Mouse (Mus musculus) heart, postnatal 14 days (tissue): ENCODE measurements around the gene Olfr605. TPM values are rescaled to one million over a fixed set of nuclear protein-coding genes. Genes with fewer than 3 reads are reported as not detected.
A peak's percentile ranks its signal among the peaks of the same experiment; 100 is the strongest.
"Not testable (repeated sequence)": the region's sequence is repeated elsewhere in the genome, so short reads cannot be mapped to it uniquely, and the experiment has no call there.

Experiments used
- DNase-seq, 2 experiments: peaks; one replicate each; pipeline ENCODE4 v3.0.0; 2021 to 2022
- intact Hi-C: fragments of 180-260 bp; cut with DNase I; formaldehyde crosslinking; loops from one replicate; pipeline ENCODE4 v1.15.1; 2025
- long read RNA-seq, 2 experiments: library from polyadenylated mRNA; stranded (forward); transcript quantifications; one replicate each; pipeline ENCODE4 v2.0.0; 2021
- microRNA-seq, 2 experiments: library from miRNA; unstranded; fragments of <30 nt; microRNA quantifications; one replicate each; pipeline ENCODE4 v1.2.0; 2021 to 2022
- total RNA-seq, 2 experiments: library from RNA; stranded (reverse); gene quantifications; 2 replicates each; pipeline ENCODE4 v1.2.3; 2021

Gene Olfr605
- not detected for total RNA-seq
- long read RNA-seq, experiment 1: 0 reads
- long read RNA-seq, experiment 2: 0 reads

DNA sequence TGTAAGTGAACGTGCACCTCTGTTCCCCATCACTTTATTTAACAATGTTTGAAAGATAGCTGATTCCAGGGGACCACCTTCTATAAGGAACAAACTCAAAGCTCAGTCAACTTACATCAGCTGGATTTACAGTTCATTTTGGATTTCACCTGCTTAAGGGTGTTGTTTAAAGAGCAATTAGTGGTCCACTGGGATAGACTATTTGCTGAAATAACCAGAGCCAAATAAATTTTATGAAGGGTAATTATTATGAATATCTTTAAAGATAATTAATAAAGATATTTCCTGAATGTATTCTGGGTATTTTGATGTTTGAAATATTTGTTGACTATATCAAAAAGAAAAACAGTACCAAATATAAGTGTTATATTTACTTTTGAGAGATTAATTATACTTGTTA, at the start of gene Olfr605:
Gene Olfr605 (minus strand): TSS at position 101 of the 400 bp plus-strand sequence.
- no peak for DNase-seq
- intact Hi-C loops: no loop called here

DNA sequence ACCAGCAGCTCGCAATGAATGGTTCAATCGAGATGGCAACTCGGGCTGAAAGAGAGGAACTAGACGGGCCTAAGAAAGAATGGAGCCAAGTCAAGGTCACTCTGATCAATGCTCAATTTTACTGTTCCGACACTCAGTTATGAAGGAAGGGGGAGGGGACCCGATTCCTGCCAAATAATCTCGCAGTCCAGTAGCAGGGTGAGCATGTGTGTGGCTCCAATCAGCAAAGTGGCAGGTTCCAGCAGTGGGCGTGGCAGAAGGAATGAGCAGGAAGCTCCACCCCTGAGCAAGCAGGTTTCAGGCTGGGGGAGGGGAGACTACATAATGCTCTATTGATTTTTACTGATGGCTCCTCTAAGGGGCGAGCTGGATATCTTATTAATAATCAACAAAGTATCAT, 31.9 kb upstream of the Olfr605 start:
- DNase-seq, intact Hi-C loops: not testable (repeated sequence)

DNA sequence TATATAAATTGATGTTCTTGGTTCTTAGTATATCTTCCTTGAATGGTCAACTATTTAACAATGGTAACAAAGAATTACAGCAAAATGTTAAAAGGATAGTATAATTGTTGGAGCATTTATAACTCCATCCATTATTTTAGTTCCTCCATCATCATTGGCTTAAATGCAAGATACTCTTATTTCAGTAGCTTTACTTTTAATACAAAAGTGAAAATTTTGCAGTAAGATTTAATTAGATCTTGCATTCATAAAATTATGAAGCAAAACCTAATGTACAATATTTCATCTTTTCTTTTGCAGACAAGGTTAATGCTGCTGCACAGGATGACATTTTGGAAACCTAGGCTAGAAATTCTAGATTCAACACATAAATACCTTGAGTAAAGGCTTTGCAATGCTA, 24.3 kb upstream of the Olfr605 start, which contains the start of gene Olfr608:
Gene Olfr608 (plus strand): TSS at position 301 of the 400 bp plus-strand sequence.
- intact Hi-C loops: no loop called here
- DNase-seq: no peak

DNA sequence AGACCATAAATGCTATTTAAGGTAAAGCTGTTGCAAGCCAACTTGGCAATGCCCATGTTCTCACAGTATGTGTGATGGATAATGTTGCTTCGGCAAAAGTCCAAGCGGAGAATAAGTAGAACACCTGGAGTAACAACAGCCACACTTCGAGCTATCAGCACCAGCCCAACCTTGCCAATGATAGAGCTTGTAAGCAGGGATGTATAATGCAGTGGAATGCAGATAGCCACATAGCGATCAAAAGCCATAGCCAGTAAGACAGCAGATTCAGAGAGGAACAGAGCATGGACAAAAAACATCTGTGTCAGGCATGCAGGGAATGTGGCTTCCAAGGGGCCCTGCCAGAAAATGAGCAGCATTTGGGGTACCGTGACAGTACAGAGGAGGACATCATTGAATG, 15.4 kb upstream of the Olfr605 start:
- peak in 1 of 2 experiments; percentile 26 for DNase-seq
- intact Hi-C loops: no loop called here

DNA sequence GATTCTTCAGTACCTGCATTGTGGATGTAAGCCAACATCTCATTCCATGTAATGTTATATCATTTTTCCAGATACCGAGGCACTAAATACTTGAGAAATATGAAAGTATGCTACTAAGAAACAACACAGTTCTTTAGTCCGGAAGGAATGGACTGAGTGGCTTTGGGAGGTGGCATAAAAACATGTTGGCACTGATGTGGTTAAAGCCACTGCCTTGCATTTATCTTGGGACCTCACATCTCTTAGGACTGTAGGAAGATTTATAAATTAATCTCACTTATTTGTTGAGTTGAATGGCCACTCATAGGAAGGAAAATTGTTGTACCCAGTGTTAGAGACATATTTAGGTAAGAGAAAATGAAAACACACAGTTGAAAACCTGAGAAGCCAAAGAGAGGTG, 3.5 kb upstream of the Olfr605 start, which contains the start of gene Olfr606:
Gene Olfr606 (plus strand): TSS at position 301 of the 400 bp plus-strand sequence.
- intact Hi-C loops: no loop called here
- DNase-seq: no peak

DNA sequence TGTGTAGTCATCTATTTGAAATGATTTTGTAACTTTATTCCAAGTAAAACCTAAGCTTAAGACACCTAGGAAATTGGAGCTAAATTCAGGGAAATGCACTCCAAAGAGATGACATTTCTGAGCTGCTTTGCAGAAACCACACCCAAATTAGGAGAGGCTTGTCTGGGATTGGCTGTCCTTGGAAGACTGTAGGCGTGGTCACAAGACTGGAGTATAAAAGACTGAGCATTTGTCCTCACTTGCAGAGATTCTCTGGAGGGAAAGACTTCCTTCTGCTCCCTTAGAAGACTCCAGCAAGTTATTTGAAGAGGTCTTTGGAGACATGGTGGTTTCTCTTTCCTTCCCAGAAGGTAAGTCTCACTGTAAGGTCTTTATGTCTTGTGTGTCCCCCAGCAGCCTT, 30.5 kb downstream of the Olfr605 start, which contains the start of gene Usp17lc:
Gene Usp17lc (plus strand): TSS at position 301 of the 400 bp plus-strand sequence.
- DNase-seq, intact Hi-C loops: not testable (repeated sequence)

DNA sequence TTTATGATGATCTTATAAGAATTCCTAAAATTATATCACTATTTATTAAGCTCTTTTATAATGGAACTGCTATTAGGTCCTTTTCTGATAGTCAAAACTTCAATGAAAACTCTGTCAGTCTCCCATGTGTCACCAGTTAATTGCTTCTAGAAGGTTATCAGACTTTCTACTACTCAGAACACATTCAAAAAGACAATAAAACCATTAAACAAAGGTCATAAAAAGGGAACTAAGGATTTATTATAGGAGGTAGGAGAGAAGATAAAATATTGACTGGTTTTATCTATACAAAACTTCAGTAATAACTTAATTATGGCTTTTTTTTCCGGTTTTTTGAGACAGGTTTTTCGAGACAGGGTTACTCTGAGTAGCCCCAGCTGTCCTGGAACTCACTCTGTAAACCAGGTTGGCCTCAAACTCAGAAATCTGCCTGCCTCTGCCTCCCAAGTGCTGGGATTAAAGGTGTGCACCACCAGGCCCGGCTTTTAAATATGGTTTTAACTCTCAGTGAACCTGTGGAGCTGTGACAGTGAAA, 38.7 kb downstream of the Olfr605 start:
- DNase-seq, intact Hi-C loops: not testable (repeated sequence)

DNA sequence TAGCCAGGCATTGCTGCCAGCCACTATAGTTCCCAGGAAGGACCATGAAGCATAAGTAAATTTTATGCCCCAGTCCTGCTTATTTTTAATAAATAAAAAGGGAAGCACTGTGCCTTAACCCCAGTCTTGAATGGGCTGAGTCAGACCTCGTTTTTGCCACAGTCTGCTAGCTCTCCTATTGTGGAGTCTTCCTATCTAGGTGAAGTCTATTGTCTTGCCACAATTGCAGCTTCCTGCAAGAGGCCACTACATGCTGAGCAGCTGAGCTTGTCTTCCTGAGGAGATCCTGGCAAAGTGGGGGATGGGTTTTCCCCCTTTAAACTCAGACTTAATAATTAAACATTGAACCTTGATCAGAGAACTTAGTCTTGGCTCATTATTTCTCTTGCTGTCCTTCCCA, 46.3 kb downstream of the Olfr605 start:
- intact Hi-C loops: no loop called here
- DNase-seq: no peak

DNA sequence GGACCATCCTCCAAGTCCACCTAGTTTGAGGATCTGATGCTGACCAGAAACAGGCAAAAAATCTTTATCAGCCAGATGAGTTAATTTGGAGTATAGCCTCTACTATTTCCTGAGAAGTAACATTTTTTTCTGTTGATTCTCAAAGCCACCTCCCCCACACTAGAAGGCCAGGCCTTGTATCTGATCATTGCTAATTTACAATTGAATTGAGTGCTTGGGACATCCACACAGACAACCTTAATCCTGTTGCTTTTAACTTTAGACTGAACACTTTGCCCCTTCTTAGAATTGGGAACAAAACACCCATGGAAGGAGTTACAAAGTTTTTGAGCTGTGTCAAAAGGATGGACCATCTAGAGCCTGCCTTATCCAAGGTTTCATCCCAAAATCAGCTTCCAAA, 47.5 kb downstream of the Olfr605 start:
- DNase-seq: no peak
- intact Hi-C loops: no loop called here

Small RNA genes within 50 kb of the gene (microRNA-seq; reads per million reads assigned to microRNA genes)
- 0 reads per million in 2 experiments for gene Gm25774

Other genes starting within 250 kb of the Olfr605 start
- not detected for gene Olfr593, start 233.6 kb downstream of the Olfr605 start, total RNA-seq
- gene Olfr594, start 228.4 kb downstream of the Olfr605 start, total RNA-seq: not detected
- not detected for gene Usp17ld, start 192.9 kb downstream of the Olfr605 start, total RNA-seq
- not detected for gene Olfr596, start 139.8 kb downstream of the Olfr605 start, total RNA-seq
- not detected for gene Olfr597, start 129.1 kb downstream of the Olfr605 start, total RNA-seq
- gene Olfr598, start 121.9 kb downstream of the Olfr605 start, total RNA-seq: not detected
- gene Olfr599, start 109.5 kb downstream of the Olfr605 start, total RNA-seq: not detected
- not detected for gene Olfr600, start 95.8 kb downstream of the Olfr605 start, total RNA-seq
- gene Olfr601, start 82.8 kb downstream of the Olfr605 start, total RNA-seq: not detected
- gene Olfr603, start 59.3 kb downstream of the Olfr605 start, total RNA-seq: not detected
- not detected for gene Usp17lc, start 30.4 kb downstream of the Olfr605 start, total RNA-seq
- gene Olfr606, start 3.6 kb upstream of the Olfr605 start, total RNA-seq: not detected
- gene Olfr607, start 18.7 kb upstream of the Olfr605 start, total RNA-seq: not detected
- gene Olfr608, start 24.4 kb upstream of the Olfr605 start, total RNA-seq: not detected
- not detected for gene Olfr609, start 52.6 kb upstream of the Olfr605 start, total RNA-seq
- gene Olfr610, start 66.7 kb upstream of the Olfr605 start, total RNA-seq: not detected
- not detected for gene Olfr611, start 75.4 kb upstream of the Olfr605 start, total RNA-seq
- gene Olfr612, start 97.3 kb upstream of the Olfr605 start, total RNA-seq: not detected
- gene Olfr613, start 102.6 kb upstream of the Olfr605 start, total RNA-seq: not detected
- not detected for gene Olfr615, start 110.6 kb upstream of the Olfr605 start, total RNA-seq
- gene Olfr616, start 123.7 kb upstream of the Olfr605 start, total RNA-seq: not detected
- not detected for gene Olfr617, start 127.6 kb upstream of the Olfr605 start, total RNA-seq
- gene Olfr618, start 144.7 kb upstream of the Olfr605 start, total RNA-seq: not detected
- gene Olfr619, start 155.1 kb upstream of the Olfr605 start, total RNA-seq: not detected
- not detected for gene Olfr620, start 167.1 kb upstream of the Olfr605 start, total RNA-seq
- not detected for gene Olfr622, start 197.3 kb upstream of the Olfr605 start, total RNA-seq
- gene Olfr623, start 218.3 kb upstream of the Olfr605 start, total RNA-seq: not detected
- gene Olfr624, start 225.8 kb upstream of the Olfr605 start, total RNA-seq: not detected
- gene Olfr625-ps1, start 237.3 kb upstream of the Olfr605 start, total RNA-seq: not detected